Mouse (Mus musculus) c-Kit-positive CD71-positive TER-119-negative erythroid progenitor cells, embryonic 14.5 days (primary cell): ENCODE measurements around the gene Adamts17.

Experiments used
- DNase-seq: peaks from one replicate; pipeline ENCODE4 v3.0.0-alpha.2; 2013; ENCODE audit warnings: low read depth

Adamts17 gene

GRCm38 (mm10) chr7:67087759-67088158, 248.2 kb downstream of the Adamts17 start:
- DNase-seq, result no peak

- no peak for DNase-seq
These were observed 257.6 kb downstream of the Adamts17 start for GRCm38 (mm10) chr7:67097096-67097495.

GRCm38 (mm10) chr7:67101418-67101973, 262.0 kb downstream of the Adamts17 start:
- no peak for DNase-seq

GRCm38 (mm10) chr7:67110551-67111159, 271.1 kb downstream of the Adamts17 start:
- no peak for DNase-seq

GRCm38 (mm10) chr7:67112495-67113216, 273.1 kb downstream of the Adamts17 start:
- DNase-seq, result no peak

- no peak for DNase-seq
These were observed 274.5 kb downstream of the Adamts17 start for GRCm38 (mm10) chr7:67114056-67114455.

GRCm38 (mm10) chr7:67115056-67115455, 275.5 kb downstream of the Adamts17 start:
- DNase-seq, result no peak

- no peak for DNase-seq
These were observed 295.6 kb downstream of the Adamts17 start for GRCm38 (mm10) chr7:67135140-67135539.

- DNase-seq, result no peak
These were observed 302.9 kb downstream of the Adamts17 start for GRCm38 (mm10) chr7:67142347-67143015.

GRCm38 (mm10) chr7:67145748-67146147, 306.2 kb downstream of the Adamts17 start:
- DNase-seq, result no peak

- DNase-seq, result no peak
These were observed 306.6 kb downstream of the Adamts17 start for GRCm38 (mm10) chr7:67146151-67146550.

- DNase-seq, result no peak
These were observed 310.2 kb downstream of the Adamts17 start for GRCm38 (mm10) chr7:67149707-67150106.

- DNase-seq, result no peak
These were observed 313.1 kb downstream of the Adamts17 start for GRCm38 (mm10) chr7:67152626-67153025.

- no peak for DNase-seq
These were observed 322.6 kb downstream of the Adamts17 start for GRCm38 (mm10) chr7:67162135-67162534.

GRCm38 (mm10) chr7:67168288-67168687, 328.8 kb downstream of the Adamts17 start:
- DNase-seq, result no peak

GRCm38 (mm10) chr7:67168763-67169569, 329.4 kb downstream of the Adamts17 start:
- no peak for DNase-seq

GRCm38 (mm10) chr7:67173522-67174195, 334.1 kb downstream of the Adamts17 start:
- no peak for DNase-seq

GRCm38 (mm10) chr7:67183786-67184185, 344.3 kb downstream of the Adamts17 start:
- DNase-seq, result no peak

GRCm38 (mm10) chr7:67199412-67199811, 359.9 kb downstream of the Adamts17 start:
- peak; percentile 28 for DNase-seq
